Mouse (Mus musculus): ENCODE results near the gene Dnmt3a.

GRCm38 (mm10) chr12:3866654-3867370 lies 61.0 kb downstream of the Dnmt3a start:
- TF ChIP-seq POLR2A (IDR thresholded peaks at IDR 0.05; ENCODE audit: borderline replicate concordance, extremely low read depth, low read depth, low read length), result no peak
- TF ChIP-seq CTCF (IDR thresholded peaks at IDR 0.05; ENCODE audit: insufficient read depth, low read length), result no peak

Measured in lung, adult 2 months (tissue).